Mouse (Mus musculus) spleen, embryonic (tissue): Measurements from ENCODE around the gene Elp1.

ENCODE experiments used
- CTCF ChIA-PET: fragments of 350-600 bp; sonication (Branson Sonifier 250); formaldehyde crosslinking; loops from one replicate; lab custom pipeline; 2022; lab: Charles Lee

Gene Elp1

DNA sequence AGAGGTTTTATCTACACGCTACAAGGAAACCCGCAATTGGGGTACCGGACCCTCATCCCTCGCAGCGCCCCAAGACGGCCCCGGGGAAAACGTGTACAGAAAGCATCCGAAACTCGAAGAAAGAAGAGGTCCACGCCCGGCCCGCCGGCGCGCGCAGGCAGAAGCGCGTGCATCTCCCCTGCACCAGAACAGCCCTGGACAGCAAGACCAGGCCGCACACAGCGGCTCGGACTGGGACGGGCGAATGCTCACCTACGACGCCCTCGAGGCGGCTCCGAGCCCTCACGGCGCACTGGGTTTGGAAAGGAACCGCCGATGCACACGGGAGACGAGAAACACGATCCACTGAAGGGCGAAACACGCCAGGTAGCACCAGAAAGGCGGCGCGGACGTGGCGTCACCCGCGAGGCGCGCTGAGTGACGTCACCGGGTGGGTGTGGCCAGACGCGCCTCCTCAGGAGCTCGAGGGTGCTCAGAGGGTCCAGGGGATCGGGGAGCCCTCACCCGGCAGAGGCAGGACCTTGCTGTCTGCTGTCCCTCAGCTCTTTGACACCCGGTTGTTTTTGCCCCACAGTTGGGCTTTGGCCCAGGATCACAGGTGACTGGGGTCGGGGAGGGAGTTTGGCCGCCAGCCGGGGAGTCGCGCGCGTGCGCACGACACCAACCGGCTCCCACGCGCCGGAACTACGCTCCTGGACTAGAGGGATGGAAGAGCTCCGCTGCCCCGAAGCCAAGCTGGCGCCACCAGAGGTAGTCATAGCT lies at the start of gene Elp1, which contains the start of gene Fam206a:
Elp1 (minus strand) TSS at position 425 of the 762 bp plus-strand sequence.
Fam206a (plus strand) TSS at position 439 of the 762 bp plus-strand sequence.
- CTCF ChIA-PET, result interaction anchor here (0.5 kb wide), 1 partner anchor 16 kb away, joined by 3 read pairs; no protein-coding TSS in a partner anchor

GRCm38 (mm10) chr4:56850724-56851123 lies 48.6 kb upstream of the Elp1 start:
- CTCF ChIA-PET, result no interaction called here

- CTCF ChIA-PET, result no interaction called here
Measured at GRCm38 (mm10) chr4:56848044-56848443, 45.9 kb upstream of the Elp1 start.

- CTCF ChIA-PET, result no interaction called here
Measured at GRCm38 (mm10) chr4:56847400-56847799, 45.3 kb upstream of the Elp1 start.

DNA sequence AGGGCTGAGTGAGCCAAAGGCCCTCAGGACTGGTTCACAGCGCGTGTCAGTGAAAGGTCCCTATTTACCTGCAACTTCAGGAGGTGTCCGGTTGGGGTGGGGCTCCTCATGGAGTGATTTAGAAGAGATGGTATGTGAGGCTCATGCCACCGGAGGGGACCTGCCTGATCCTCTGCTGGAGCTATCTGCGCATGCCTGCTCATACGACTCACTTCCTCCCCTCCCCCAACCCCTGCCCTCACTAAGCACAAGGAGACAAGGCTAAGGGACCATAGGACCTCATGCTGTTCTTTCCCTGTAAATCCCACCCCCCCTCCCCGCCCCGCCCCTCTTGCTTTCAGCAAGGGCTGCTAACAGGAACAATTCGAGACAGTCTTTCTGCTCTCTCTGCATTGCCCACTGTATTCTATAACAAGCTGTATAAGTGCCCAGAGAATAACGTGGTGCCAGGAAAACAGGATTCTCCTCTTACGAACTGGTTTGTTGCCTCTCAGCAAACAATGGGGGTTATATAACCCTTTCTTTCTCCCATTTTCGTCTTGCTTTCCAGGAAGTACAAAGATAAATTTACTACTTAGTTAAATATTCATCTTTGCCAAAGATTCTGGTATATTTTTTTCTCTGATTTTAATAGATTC lies 43.9 kb upstream of the Elp1 start:
- CTCF ChIA-PET, result interaction anchor here (0.6 kb wide), 2 partner anchors 20 to 61 kb away, joined by 3 to 8 read pairs; no protein-coding TSS in a partner anchor

DNA sequence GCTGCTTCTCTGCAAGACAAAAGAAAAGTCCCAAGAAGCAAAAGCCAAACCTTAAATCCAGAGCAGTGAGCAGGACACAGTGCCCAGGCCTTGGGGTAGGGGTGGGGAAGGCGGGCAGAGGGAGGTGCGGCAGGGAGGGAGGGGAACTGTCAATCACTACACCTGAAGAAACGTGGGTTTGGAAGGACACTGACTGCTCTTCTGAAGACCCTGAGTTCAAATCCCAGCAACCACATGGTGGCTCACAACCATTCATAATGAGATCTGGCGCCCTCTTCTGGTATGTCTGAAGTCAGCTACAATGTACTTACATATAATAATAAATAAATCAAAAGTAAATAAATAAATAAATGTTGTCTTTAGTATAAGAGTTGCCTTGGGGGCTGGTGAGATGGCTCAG lies 42.8 kb upstream of the Elp1 start:
- CTCF ChIA-PET, result interaction anchor here (0.6 kb wide), 1 partner anchor 17 kb away, joined by 3 read pairs; no protein-coding TSS in a partner anchor

DNA sequence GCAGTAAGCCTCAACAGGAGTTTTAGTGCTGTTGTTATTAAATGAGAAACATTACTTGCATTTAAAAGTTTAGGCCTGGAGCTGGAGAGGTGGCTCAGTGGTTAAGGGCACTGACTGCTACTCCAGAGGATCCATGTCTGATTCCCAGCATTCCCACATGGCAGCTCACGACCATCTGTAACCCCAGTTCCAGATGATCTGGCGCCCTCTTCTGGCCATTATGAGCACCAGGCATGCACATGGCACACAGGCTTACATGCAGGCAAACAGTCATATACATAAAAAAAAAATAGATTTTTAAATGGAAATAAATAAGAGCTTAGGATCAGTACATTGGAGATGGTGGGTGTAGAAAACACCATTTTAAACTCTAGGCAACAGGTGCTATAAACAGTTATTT lies 41.8 kb upstream of the Elp1 start:
- CTCF ChIA-PET, result no interaction called here

DNA sequence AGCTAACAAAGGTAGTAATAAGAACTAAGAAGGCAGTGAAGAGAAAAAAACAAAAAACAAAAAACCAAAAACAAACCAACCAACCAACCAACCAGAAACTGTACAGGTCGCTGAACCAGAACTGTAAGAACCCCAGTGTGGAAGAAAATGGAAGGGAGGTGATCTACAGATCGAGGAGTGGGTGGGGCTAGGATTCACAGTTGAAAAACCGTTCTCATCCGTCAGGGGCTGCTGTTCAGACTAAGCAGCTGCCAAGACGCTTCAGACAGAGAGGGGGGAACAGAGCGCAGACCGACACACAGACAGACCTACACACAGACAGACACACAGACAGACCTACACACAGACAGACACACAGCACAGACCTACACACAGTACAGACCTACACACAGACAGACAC lies 40.4 kb upstream of the Elp1 start:
- CTCF ChIA-PET, result no interaction called here

- CTCF ChIA-PET, result no interaction called here
Measured at GRCm38 (mm10) chr4:56840297-56840696, 38.2 kb upstream of the Elp1 start.

GRCm38 (mm10) chr4:56837661-56838060 lies 35.5 kb upstream of the Elp1 start:
- CTCF ChIA-PET, result no interaction called here

GRCm38 (mm10) chr4:56831998-56832397 lies 29.9 kb upstream of the Elp1 start:
- CTCF ChIA-PET, result no interaction called here

GRCm38 (mm10) chr4:56831013-56831609 lies 29.0 kb upstream of the Elp1 start:
- CTCF ChIA-PET, result no interaction called here

DNA sequence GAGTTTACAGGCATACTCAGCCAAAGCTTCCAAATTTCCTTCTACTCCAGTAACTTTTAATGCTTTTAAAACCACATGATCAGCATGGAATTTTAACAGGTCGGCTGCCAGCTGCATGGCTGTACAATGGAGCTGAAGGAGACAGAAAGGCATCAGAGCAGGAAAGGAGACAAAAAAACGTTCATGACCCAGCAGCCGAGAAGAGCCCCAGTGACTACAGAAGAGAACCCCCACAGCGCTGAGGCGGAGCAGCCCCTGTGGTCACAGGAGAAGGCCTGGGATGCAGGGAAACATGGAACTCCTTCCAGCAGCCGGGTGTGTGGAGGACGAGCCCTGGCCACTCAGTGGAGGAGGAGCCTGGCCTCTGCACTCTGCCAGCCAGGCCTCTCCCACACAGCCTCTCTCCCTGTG lies 27.4 kb upstream of the Elp1 start:
- CTCF ChIA-PET, result no interaction called here

GRCm38 (mm10) chr4:56828932-56829331 lies 26.8 kb upstream of the Elp1 start:
- CTCF ChIA-PET, result no interaction called here

DNA sequence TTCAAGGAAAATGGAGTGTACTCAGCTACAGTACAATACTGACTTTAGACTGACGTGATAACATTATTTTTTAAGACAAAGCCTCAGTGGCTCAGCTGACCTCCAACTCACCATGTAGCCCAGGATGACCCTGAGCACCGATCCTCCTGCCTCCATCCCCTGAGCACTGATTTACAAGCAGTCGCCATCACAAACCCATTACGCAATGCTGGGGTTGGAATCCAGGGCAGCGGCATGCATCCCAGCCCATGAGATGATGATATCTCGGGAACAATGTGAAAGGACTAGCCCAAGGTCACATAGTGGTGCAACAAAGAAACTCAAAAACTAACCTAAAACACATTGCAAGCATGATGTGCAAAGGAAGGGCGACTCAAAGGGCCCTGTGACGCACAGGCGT lies 22.1 kb upstream of the Elp1 start:
- CTCF ChIA-PET, result no interaction called here

GRCm38 (mm10) chr4:56820017-56820550 lies 18.0 kb upstream of the Elp1 start:
- CTCF ChIA-PET, result no interaction called here

DNA sequence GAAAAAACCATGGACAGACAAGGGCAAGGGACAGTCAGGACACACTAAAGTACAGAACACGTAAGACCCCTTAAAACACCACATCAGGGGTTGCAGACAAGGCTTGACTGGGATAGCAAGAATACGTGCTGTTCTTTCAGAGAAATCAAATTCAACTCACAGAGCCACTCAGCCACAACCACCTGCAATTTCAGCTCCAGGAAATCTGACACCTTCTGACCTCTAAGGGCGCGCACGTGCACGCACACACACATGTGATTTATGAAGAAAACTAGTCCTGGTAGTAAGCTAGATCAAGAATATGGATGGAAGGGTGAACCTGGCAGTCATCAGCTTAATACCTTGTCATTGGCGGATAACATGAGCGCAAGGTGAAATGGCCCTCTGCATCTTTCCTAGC lies 13.0 kb upstream of the Elp1 start:
- CTCF ChIA-PET, result no interaction called here

GRCm38 (mm10) chr4:56812096-56812495 lies 10.0 kb upstream of the Elp1 start:
- CTCF ChIA-PET, result no interaction called here

DNA sequence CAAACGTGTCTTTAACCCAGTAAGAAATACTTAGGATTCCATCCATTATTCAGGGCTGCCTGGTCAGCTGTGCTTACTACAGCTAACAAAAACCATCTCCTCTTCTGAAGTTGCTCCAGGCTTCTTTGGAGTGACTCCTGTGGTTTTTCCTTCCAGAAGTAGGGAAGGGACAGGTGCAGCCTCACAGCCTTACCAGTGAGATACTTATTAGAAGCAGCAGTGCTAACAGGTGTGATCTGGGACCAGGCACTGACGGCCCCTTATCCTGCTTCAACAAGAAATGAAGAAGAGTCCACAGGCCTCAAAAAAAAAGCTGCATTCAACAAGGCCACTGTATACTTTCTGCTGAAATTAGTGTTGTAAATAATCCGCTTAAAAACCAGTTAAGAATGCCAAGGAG lies 9.5 kb upstream of the Elp1 start:
- CTCF ChIA-PET, result no interaction called here

DNA sequence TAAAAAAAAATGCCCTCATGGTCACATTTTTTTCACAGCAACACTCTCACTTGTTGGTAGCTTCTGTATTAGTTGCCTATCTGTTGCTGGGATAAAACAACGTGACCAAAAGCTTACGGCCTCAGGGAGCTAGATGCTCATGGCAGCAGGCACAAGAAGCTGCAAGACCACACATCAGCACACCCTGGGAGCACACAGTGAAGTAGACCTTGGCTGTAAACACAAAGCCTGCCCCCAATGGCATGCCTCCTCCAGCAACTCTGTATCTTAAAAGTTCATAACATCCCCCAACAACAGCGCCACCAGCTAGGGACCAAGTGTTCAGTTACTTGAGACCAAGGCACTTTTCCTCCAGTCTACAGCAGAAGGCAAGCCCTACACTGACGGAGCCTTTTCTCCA lies 6.9 kb upstream of the Elp1 start:
- CTCF ChIA-PET, result no interaction called here

DNA sequence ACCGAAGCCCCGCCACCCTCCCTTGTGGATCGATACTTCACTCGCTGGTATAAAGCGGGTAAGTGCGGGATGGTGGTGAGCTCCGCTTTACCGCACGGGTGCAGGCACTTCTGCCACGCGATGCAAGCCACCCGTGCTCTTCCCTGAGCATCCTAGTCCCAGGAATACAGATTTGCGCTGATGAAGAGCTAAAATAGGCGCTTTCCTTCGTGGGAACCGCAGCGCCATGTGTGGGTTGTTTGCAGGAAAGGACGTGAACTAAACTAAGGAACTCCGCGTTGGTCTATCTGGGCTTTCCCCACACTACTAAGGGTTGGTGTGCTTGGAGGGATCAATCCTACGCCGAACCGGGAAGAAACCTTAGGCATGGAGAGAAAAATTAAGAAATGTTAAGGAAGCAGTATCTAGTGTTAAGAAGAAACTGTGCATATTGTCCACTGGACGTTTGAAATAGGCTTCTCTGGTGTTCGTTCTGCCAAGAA lies 579 bp upstream of the Elp1 start:
- CTCF ChIA-PET, result interaction anchor here (0.5 to 0.6 kb wide), 2 partner anchors 16 to 1265 kb away, joined by 3 to 5 read pairs; no protein-coding TSS in a partner anchor

DNA sequence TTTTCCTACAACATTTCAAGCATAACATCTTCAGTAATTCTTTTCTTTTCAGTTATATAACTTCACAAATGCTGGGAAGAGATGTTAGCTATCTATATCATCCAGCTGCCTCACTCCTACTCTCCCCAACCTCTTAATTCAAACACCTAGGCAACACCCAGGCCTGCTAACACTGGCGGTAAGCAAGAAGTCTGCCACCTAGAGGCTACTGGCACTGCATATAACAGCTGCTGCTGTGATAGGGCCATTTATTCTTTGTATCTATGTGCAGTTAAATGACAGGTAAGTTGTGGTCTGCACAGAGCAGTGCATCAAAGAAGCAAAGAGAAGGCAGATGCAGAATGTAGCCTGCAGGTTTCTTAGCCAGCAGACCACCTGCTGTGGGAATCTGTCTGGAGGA lies 10.8 kb downstream of the Elp1 start:
- CTCF ChIA-PET, result no interaction called here
